Mouse (Mus musculus) erythroblast, embryonic 14.5 days (primary cell): ENCODE measurements around the gene Large1.

Experiments used
- GATA1 ChIP-seq: IDR thresholded peaks from 2 replicates; pipeline ENCODE4 v1.6.1; 2012; ENCODE audit warnings: low read length, inconsistent platforms, mixed read lengths
- TAL1 ChIP-seq: IDR thresholded peaks from 3 replicates; pipeline ENCODE4 v1.6.1; 2012; ENCODE audit warnings: low read length, inconsistent platforms, mixed read lengths

DNA sequence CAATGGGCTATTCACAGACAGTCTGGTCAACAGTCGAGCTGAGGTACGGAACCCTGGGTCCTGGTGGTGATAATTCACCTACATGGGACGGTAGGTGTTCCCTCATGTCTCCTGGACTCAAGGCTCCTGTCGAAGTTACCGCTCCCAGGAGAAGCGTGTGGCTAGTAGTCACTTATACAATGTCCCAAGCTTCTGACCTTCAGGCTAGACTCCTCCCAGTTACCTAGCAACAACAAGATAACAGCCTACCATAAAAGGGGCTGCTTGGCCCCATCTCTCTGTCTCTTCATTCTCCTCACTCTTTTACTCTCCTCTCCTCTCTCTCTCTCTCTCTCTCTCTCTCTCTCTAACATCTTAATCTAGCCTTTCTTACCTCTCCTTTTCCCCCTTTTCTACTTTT is 217.9 kb downstream of the Large1 start:
- TF ChIP-seq TAL1 (no peak), GATA1 (no peak)
